Mouse (Mus musculus): ENCODE measurements around the gene Ninj1.
A peak's percentile ranks its signal among the peaks of the same experiment; 100 is the strongest.

Ninj1 gene

DNA sequence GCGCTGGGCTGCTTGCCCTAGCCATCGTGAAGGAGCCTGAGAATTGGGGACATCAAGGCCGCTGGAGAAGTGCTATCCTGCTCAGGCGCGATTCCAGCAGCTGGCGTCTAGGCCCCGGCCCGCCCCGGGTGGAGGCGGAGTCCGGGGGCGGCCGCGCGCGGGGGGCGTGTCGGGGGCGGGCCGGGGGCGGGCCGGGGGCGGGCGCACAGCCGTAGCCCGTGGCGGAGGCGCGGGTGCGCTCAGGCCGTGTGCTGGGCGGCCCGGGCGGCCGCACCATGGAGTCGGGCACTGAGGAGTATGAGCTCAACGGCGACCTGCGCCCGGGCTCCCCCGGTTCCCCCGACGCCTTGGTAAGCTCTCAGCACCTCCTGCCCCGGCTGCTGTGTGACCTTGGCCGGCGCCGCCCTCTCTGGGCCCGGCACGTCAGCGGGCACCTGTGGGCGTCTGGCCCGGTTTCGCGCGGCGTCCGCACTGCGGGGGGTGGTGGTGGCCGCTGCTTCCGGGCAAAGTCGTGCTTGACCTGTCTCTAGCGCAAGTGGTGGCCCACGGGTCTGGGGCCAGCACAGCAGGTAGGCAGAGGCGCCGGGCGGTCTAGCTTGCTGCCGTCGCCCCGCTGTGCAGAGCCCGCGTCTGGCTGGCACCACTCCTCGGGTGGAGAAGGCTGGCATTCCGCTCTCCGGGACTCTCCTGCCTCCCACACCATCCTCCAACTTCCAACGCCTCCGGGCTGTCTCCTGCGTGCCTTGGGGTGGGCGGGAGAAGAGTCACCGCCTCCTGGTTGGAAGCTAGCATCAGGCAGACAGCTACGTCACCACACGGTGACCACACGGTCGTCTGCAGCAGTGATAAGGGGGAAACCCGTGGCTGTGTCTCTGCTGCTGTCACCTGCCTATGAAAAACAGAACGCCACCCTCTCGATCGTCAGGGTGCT, at the start of gene Ninj1:
Gene Ninj1, plus strand, starts transcription at position 198 of the 931 bp plus-strand sequence.
- DNase-seq, result peak; percentile 87

DNA sequence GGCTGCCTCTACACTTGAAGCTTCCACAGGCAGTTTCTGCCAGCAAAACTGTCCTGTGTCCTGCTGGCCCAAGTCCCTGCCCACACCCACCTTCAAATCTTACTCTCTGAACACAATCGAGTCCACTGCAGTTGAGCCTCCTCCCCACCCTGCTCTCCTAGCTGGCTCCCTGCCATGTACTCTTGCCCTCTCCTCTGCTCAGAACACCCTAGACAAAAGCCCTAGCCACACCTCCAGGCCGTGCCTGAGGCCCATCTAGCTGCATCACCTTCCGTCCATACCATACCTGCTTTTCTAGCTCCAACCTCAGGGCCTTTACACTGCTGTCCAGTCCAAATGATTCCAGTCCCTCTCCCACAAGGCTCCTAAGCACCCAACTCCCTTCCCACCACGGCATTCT, 46.7 kb upstream of the Ninj1 start:
- peak; percentile 28 for DNase-seq

DNA sequence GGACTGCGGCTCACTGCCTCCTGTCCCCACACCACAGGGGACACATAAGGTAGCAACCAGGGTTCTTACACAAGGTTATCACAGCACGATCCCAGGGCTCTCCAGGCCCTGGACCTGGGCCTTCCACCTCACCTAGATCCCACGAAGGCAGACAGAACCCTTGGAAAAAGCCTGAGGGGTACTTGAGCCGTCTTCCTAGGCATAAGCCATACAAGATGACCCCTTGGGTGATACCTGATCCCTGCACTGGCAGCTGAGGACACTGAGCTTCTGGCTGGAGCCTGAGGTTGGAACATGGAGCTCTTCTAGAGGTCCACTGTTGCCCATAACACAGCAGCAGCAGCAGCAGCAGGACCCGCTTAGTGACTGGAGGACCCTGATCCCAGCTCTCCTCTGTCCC, 44.9 kb upstream of the Ninj1 start:
- DNase-seq, result no peak

DNA sequence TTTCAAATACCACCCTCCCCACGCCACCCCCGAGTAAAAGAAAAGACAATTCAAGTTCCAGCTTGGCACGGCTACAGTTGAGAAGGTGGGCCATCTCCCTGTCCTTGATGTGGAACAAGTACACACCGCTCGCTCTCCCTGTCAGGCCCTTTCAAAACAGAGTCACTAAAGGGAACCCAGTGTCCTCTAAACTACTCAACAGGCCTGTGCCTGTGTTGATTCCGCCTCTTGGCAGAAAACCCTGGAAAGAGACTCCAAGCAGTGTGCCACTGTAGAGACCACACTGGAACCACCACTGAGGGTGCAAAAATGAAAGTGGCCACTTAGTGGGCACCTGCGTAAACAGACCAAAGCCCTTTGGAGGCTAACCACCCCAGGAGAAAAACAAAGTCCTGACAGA, 44.0 kb upstream of the Ninj1 start:
- no peak for DNase-seq

- DNase-seq, result no peak
Measured at GRCm38 (mm10) chr13:49144451-49144850, 42.8 kb upstream of the Ninj1 start.

DNA sequence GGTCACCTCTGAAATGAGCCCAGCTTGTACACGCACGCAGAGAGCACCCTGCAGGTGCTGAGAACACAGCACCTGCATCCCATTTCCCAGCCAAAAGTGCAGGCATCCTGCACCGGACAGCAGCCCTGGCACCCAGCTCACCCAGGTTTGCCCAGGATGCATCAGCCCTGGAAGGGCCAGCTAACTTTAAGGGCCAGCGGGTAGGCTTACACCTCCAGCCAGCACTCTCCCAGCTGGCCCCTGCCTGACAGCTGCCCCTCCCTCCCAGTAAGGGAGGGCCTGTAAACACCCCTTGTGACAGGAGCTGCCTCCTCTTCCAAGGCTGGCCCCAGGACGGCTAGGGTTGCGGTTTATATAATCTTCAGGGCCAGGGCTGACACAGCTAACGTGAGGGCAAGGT, 41.9 kb upstream of the Ninj1 start:
- no peak for DNase-seq

- DNase-seq, result no peak
Measured at GRCm38 (mm10) chr13:49146040-49146697, 41.1 kb upstream of the Ninj1 start.

- no peak for DNase-seq
Measured at GRCm38 (mm10) chr13:49146698-49147006, 40.6 kb upstream of the Ninj1 start.

DNA sequence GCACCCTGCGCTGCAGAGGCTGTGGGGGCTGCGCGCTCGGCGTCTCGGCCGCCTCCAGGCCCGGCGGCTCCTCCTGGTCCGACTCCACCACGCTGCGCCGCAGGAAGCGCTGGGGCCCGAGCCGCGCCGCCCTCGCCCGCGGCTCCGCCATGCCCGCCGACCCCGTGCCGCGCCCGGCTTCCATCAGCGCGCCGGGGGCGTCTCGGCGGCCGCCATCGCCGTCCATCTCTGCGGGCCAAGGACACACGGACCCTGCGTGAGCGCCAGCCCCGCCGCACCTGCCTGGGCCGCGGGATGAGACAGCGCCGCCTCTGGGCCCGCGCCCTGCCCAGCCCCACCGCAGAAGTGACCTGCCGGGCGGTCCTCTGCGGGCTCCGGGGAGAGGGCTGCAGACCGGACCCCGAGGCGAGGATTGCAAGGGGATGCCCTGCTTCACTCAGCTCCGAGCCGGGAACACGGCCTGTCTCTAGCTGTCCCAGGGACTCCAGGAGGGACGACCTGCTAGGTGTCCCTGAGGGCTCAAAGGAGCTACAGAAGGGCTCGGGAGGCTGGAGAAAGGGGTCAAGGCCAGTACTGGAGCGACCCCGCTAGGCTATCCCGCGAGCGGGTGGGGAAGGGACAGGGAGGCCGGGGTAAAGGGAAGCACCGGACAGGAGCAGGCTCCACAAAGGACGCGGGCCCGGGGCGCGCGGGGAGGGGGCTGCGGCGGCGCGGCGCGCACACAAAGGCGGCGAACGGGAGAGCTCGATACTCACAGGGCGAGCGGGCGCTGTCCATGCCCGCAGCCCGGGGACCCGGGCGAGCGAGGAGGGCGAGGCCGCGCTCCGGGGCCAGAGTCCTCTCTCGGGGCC, 40.1 kb upstream of the Ninj1 start:
- DNase-seq, result no peak

DNA sequence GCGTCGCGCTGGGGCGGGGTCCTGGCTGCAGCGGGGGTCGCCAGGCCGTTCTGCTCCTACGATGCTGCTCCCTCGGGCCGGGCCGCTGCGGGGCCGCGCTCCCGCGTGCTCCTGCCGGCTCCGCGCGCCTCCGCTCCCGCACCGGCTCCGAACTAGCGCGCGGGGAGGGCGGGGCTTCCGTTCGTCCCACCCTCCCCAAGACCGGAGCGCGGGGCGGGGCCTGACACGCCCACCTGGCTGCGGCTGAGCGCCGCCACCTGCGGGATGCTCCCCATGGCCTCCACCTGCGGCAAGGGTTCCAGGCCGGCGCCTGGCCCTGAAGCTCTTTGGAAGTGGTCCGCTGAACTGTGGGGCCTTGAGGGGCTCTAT, 39.4 kb upstream of the Ninj1 start, which contains the start of gene Wnk2:
Gene Wnk2, minus strand, starts transcription at position 157 of the 369 bp plus-strand sequence.
- peak; percentile 52 for DNase-seq

DNA sequence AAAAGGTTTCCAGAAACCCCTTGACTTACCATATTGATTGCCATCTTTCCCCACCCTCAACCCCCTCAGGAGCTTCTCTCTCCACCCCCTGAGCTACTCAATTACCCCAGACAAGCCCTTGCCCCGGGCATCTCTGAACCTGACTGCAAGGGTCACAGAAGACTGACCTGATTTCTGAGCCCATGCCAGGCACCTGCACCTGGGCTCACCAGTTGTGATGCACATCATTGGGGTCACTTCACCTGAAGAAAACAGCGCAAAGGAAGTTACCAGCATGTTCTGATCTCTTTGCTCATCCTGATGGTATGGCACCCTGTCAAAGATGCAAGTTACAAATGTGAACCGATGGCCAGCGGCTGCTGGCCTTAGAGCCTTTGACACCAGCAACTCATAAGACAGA, 38.6 kb upstream of the Ninj1 start:
- DNase-seq, result no peak

- DNase-seq, result no peak
Measured at GRCm38 (mm10) chr13:49154028-49154427, 33.3 kb upstream of the Ninj1 start.

DNA sequence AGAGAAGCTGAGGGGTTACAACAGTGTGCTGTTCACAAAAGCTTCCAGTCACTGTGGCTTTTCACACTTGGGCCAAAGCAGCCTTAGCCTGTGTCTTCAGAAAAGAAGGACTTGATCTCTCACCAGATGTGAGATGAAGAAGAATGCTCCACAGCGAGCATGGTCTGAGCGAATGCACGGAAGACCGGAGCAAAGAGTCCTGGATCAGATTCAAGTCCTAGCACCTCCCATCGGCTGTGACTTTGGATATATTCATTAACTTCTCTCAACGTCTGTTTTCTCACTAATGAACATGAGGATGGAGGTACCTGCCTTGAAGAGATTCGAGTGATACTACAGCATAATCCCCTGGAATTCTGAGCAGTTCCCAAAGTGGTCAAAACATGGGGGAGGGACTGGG, 32.7 kb upstream of the Ninj1 start:
- DNase-seq, result no peak

DNA sequence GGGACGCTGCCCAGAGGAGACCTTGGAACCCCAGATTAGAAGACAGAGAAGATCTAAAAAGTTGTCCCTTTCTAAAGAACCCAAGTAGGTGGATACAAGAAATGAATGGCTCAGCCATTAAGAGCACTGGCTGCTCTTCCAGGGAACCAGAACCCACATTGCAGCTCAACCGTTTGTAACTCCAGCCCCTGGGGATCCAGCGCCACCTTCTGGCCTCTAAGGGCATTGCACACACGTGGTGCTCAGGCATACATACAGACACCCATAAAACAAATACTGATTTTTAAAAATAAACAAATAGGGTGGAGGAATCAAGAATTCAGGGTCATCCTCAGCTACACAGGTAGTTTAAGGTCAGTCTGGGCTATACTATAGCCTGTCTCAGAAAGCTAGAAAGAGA, 30.6 kb upstream of the Ninj1 start:
- DNase-seq, result no peak

- no peak for DNase-seq
Measured at GRCm38 (mm10) chr13:49158040-49158713, 29.1 kb upstream of the Ninj1 start.

- DNase-seq, result no peak
Measured at GRCm38 (mm10) chr13:49161236-49161635, 26.0 kb upstream of the Ninj1 start.

DNA sequence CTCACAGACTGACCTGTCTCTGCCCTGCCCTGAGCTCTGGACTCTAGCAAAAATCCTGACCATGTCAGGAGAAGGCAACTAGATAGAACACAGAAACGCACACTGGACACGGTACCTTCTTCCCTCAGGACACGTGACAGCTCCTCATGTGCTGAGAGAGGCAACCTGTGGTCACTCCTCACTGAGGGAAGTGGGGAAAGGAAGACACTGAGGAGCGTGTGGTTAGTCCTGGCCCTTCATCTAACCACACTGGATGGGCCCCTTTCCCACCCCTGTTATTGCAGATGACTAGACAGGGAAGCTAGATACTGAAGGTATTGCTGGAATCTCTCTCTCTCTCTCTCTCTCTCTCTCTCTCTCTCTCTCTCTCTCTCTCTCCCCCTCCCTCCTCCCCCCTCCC, 24.6 kb upstream of the Ninj1 start:
- no peak for DNase-seq

- no peak for DNase-seq
Measured at GRCm38 (mm10) chr13:49163645-49164044, 23.6 kb upstream of the Ninj1 start.

GRCm38 (mm10) chr13:49167081-49167480, 20.2 kb upstream of the Ninj1 start:
- no peak for DNase-seq

GRCm38 (mm10) chr13:49169448-49170207, 17.7 kb upstream of the Ninj1 start:
- peak; percentile 93 for DNase-seq

GRCm38 (mm10) chr13:49170623-49171022, 16.7 kb upstream of the Ninj1 start:
- DNase-seq, result no peak

DNA sequence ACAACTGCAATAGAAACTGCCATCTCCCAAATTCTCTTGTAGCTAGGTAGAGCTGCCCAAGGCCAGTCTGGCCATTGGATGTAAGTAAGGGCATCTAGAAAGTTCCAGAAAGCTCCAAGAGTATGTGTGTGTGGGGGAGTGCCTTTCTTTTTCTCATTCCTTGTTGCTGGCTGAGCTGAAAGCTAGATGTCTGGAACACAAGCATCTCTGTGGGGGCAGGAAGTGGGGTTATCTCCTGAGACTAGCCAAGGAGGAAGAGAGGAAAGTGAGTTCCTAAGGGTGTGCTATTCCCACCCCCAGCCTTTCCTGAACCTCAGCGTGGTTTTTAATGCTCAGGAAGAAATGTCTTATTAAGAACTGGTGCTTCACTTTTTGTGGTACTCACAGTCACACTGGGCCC, 15.6 kb upstream of the Ninj1 start:
- DNase-seq, result no peak

Measured in lung, postnatal 10 days (tissue).